Mouse (Mus musculus): ENCODE data around the gene Mrgprb2. TPM values are rescaled to one million over a fixed set of nuclear protein-coding genes. Genes with fewer than 3 reads are reported as not detected.

Gene Mrgprb2
- not detected in 2 replicates for polyA plus RNA-seq (2016; fragmentation: Nextera tagmentation; extraction: Ambion mirVana)

- no peak within 1 kb of the TSS for H3K4me2 ChIP-seq
- no peaks in the 10 kb centered on the region for H3K27me3 ChIP-seq (replicated peaks)
- no peak within 1 kb of the TSS for H3K9ac ChIP-seq
- H3K4me3 ChIP-seq: no peak within 1 kb of the TSS
- no peaks in the 10 kb centered on the region for H3K4me1 ChIP-seq (replicated peaks)
- H3K27ac ChIP-seq (ENCODE audit: poor library complexity, severe bottlenecking): no peak within 1 kb of the TSS
- no peaks in the 10 kb centered on the region for H3K36me3 ChIP-seq
- peaks cover 5% of the 10 kb centered on the region for H3K9me3 ChIP-seq (replicated peaks)
- ATAC-seq (ENCODE audit: insufficient number of reproducible peaks, low FRiP score): no peak
Measured at GRCm38 (mm10) chr7:48557986-48558385, at the start of gene Mrgprb2. Gene Mrgprb2, minus strand, starts transcription at chr7:48558086.

Other genes starting within 250 kb of the Mrgprb2 start
- gene Mrgprb8, start 169.6 kb downstream of the Mrgprb2 start, polyA plus RNA-seq (2016; fragmentation: Nextera tagmentation; extraction: Ambion mirVana): not detected in 2 replicates
- gene Mrgprb1, start 101.7 kb downstream of the Mrgprb2 start, polyA plus RNA-seq (2016; fragmentation: Nextera tagmentation; extraction: Ambion mirVana): not detected in 2 replicates
- not detected in 2 replicates for gene Mrgprx2, start 58.8 kb downstream of the Mrgprb2 start, polyA plus RNA-seq (2016; fragmentation: Nextera tagmentation; extraction: Ambion mirVana)
- not detected in 2 replicates for gene Mrgprb3, start 85.7 kb upstream of the Mrgprb2 start, polyA plus RNA-seq (2016; fragmentation: Nextera tagmentation; extraction: Ambion mirVana)
- 36.1 and 41.9 TPM in 2 replicates for gene Zdhhc13, start 230.9 kb upstream of the Mrgprb2 start, polyA plus RNA-seq (2016; fragmentation: Nextera tagmentation; extraction: Ambion mirVana)